Mouse (Mus musculus): ENCODE measurements at regions not wholly inside any gene's neighbourhood (a gene's known extent, or its start where the extent isn't known, plus 50 kb on each side); places are given as distances from the start of the nearest gene placed in this dataset.
"Not testable (repeated sequence)": the region's sequence is repeated elsewhere in the genome, so short reads cannot be mapped to it uniquely, and the experiment has no call there.

DNA sequence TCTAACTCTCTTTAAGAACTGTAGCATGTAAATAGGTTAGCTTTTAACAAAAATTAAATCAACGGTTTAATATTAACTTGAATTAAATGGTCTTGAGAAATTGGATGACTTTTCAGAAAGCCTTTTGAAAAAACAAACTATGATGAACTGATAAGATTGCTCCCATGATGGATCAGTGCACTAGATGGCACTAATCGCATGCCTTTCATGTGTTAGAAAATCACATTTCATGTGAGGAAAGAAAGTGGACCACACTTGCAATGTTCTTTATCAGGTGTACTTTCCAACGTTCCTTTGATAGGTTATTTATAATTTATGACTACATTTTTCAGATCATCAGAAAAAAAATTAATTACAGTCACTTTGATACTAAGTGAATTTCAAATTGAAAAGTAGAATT is 1003.2 kb upstream of the 4930412O13Rik start:
- DNase-seq (ENCODE audit: low read depth, low spot score) = peak; percentile 14

DNA sequence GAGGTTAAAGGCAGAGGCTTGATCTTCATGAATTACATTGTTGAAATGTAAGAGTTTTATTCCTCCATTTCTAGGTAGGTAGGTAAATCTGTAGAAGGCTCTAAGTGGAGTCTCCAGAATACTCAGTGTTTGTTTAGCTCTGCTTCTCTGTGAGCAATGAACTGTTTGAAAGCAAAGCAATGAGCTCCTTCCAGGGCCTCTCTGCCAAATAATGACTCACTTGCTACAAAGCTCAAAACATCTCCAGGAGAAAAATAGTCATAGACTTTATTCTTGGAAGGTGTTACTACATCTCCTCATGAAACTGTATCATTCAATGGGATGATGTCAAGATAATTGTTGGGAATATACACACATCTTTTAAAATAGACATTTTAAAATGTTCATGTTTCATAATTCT is 968.6 kb upstream of the 4930412O13Rik start:
- no peak for DNase-seq (ENCODE audit: low read depth, low spot score)

DNA sequence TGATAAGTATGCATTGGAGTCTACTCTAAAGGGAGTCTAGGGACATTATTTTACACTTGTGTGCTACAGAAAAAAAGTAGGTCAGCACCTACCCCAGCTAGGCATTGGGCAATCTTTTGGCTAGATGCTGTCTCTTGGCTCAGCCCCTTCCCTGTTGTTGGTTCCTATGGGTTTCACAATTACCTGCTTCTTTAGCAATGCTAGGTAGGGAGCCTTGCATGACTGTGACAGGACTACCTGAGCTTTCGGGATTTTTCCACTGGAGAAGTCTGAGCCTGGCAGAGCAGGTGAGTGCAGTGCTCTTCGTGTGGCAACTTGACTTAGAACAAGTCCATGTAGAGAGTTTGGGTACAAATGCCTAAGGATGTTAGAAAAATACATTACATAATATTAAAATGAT is 956.2 kb upstream of the 4930412O13Rik start:
- no peak for DNase-seq (ENCODE audit: low read depth, low spot score)

- DNase-seq (ENCODE audit: low read depth, low spot score) = no peak
Measured at GRCm38 (mm10) chr2:8941574-8941973, 939.5 kb upstream of the 4930412O13Rik start.

GRCm38 (mm10) chr2:8958938-8959337 is 922.1 kb upstream of the 4930412O13Rik start:
- DNase-seq (ENCODE audit: low read depth, low spot score) = no peak

GRCm38 (mm10) chr2:8964952-8965668 is 915.9 kb upstream of the 4930412O13Rik start:
- DNase-seq (ENCODE audit: low read depth, low spot score) = no peak

DNA sequence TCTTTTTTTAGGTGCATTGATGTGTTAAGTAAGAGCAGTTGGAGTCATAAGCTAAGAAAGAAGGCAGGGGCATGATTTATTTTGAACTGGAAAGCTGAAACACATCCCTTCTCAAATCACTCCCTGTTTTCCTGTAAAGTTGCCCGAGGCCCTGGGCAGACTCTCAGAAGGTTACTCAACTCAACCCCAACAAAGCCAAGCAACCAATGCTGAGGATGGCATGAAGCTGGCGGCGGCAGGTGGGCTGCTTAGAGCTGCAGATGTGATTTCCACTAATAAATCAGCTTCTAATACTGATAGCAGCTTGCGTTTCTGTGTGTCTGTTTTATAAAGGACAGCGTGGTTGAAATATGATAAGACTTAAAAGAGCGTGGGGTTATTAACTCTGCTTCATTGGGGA is 905.4 kb upstream of the 4930412O13Rik start:
- no peak for DNase-seq (ENCODE audit: low read depth, low spot score)

DNA sequence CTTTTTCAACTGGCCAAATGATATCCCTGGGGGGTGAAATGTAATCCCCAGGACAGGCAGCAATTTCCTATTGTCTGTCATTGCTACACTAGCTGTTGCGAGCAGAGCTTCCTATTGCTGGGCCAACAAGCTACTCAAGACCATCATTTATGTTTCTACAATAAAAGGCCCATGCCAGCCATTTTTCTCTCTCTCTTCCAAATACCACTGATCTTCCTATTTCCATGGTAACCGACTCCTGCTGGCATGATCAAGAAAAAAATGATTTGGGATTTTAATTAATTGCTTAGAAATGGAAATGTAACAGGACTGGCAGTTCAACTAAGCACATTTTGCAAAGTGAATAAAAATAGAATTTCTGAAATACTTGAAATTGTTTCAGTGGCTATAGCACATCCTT is 868.7 kb upstream of the 4930412O13Rik start:
- peak; percentile 34 for DNase-seq (ENCODE audit: low read depth, low spot score)

- no peak for DNase-seq (ENCODE audit: low read depth, low spot score)
Measured at GRCm38 (mm10) chr2:9033079-9033478, 848.0 kb upstream of the 4930412O13Rik start.

DNA sequence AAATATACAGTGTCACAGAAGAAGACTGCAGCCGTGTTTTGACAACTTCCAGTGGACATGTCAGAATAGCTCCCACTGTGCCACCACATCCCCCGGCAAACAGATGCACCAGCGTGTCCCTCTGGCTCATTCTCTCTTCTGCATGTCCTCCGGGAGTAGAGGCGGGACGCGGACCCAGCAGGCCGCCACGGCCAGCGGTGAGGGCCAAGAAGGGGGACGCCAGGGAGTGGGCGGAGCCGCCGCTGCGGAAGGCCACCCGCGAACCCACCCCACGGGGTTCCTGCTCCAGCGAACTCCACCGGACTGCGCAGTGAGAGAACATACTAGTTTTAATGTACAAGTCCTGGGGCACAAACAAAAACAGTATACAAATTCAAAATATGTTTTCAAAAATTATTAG is 838.7 kb upstream of the 4930412O13Rik start:
- not testable (repeated sequence) for DNase-seq (ENCODE audit: low read depth, low spot score)

GRCm38 (mm10) chr2:9047980-9048379 is 833.1 kb upstream of the 4930412O13Rik start:
- no peak for DNase-seq (ENCODE audit: low read depth, low spot score)

GRCm38 (mm10) chr2:9073851-9074250 is 807.2 kb upstream of the 4930412O13Rik start:
- no peak for DNase-seq (ENCODE audit: low read depth, low spot score)

DNA sequence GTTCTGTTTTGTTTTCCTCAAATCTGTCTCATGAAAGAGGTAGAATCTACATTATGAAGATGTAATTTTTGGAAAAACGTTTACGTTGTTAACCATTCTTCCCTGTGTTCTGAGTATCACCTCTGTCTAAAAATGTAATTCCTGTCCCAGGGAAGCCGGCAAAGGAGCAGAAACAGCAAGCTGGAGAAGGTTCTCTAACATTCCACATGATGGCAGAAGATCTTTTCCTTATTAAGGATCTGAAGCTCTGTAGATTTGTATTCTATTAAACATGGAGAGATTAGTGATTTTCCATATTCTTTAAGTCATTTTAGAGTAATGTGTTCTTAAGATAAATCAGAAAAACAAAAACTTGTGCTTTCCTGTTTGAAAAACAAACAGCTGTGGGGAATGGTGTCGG is 802.9 kb upstream of the 4930412O13Rik start:
- no peak for DNase-seq (ENCODE audit: low read depth, low spot score)

DNA sequence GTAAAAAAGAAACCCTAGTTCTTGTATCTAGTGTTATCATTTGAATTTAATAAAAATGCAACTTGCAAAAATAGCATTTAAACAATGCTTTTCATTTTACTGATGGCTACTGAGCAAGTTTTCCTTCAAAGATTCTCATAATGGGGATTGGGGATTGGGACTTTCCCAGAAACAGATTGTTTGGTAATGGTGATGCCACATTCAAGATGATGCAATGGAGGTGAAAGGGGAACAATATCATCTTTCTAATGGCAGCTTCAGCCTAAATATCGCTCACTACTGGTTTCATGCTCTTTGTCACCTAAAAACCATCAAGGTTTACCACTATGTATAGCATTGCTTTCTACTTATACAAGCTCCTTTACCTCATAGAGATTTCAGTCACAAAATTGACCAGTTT is 799.3 kb upstream of the 4930412O13Rik start:
- no peak for DNase-seq (ENCODE audit: low read depth, low spot score)

- DNase-seq (ENCODE audit: low read depth, low spot score) = no peak
Measured at GRCm38 (mm10) chr2:9095317-9095716, 785.7 kb upstream of the 4930412O13Rik start.

DNA sequence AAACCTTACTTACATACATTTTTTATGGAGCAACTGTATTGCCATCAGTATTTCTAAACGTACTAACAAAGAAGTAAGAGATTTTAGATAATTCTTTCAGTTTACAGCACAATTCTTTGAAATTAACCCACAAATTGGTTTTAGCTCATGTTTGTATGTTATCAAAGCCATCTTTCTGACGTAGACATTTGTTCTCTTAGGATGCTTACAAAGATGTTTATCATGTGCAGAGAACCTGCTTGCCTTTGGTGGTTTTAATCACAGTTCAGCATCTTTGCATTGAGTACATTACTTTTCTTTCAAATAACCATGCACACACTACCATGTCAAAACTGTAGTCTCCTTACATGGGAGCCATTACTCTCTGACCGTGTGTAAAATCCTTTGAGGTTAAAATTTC is 764.4 kb upstream of the 4930412O13Rik start:
- DNase-seq (ENCODE audit: low read depth, low spot score) = no peak

- no peak for DNase-seq (ENCODE audit: low read depth, low spot score)
Measured at GRCm38 (mm10) chr2:9117523-9117922, 763.5 kb upstream of the 4930412O13Rik start.

DNA sequence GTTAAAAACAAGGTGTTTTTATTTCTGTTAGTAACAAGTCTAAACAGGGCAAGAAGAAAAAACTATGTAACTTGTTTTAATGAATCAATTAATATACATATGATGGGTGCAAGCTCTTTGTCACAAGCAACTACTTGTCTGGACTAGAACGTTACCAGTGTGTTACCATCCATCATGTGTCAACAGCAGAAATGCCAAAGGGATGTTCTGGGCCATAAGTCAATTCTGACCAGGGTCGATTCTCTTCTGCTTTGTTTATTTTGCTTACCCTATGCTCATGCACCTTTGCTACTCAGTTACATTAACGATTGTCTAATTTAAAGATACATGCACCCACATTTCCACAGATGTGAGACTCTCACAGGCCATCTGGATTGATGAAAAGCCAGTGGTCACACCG is 744.1 kb upstream of the 4930412O13Rik start:
- DNase-seq (ENCODE audit: low read depth, low spot score) = no peak

GRCm38 (mm10) chr2:9141411-9141810 is 739.6 kb upstream of the 4930412O13Rik start:
- DNase-seq (ENCODE audit: low read depth, low spot score) = no peak

DNA sequence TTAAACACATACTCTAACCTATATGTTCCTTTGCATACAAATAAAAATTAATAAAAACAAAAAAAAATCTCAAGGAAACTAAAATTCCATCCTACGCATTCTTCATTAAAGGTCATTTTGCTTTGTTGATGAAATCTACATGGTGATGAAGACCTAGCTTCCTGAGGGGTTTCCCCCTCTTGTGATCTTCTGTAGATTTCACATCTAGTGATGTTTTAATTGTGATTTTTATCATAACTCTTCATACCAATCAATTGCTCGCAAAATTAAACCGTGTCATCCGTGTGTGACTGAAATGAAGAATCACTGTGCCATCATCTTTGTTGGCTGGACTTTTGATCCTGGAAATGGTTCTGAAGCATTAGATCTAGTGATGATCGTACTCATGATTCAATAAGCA is 725.4 kb upstream of the 4930412O13Rik start:
- no peak for DNase-seq (ENCODE audit: low read depth, low spot score)

DNA sequence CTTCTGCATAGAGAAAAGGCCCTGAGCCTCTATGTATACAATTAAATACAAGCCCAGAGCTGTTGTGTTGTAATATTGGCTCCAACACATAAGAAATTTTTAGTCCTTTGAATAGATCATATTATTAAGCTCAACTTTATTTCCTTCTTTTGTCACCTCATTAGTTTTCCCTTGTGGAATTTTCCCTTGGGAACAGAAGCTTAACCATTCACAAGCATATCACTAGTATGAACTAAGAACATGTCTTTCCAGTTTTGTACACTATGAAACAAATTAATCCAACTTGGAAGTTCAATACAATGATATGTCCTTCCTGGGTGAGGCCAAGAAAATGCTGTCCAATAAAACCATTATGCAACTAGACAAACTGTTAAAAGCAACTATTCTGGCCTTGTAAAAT is 720.9 kb upstream of the 4930412O13Rik start:
- no peak for DNase-seq (ENCODE audit: low read depth, low spot score)

DNA sequence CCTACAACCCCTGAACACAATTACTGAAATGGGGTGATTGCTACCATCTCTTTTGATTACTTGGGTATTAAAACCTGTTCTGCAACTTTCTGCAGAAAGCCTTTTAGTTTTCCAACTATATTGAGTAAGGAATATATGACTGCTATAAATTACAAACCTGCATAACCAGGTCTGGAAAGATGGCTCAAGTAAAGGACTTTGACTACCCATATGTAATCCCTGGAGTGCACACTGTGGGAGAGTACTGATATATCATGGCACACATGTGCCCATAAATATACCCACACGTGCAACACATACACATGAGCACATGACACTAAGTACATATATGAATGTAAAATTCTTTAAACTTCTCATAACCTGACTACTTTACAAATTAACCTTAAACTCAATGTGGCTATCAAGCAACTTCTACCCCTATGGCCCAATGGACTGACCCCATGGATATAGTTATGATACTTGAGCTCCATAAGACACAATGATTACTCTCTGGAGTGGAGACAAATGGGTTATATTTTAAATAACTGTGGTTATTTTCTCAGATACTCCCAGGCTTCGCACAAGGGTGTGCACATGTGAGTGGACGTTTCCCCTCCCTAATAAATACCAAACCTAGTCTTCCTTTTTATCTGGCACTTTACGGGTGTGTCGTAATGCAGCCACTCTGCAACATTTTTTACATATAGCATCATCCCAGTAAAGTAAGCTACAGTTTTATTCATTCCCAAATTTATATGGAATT is 717.1 kb upstream of the 4930412O13Rik start:
- no peak for DNase-seq (ENCODE audit: low read depth, low spot score)

- no peak for DNase-seq (ENCODE audit: low read depth, low spot score)
Measured at GRCm38 (mm10) chr2:9182127-9182526, 698.9 kb upstream of the 4930412O13Rik start.
